15 mouse cellular contexts compared by ENCODE assay signal in the genomic region with DNA sequence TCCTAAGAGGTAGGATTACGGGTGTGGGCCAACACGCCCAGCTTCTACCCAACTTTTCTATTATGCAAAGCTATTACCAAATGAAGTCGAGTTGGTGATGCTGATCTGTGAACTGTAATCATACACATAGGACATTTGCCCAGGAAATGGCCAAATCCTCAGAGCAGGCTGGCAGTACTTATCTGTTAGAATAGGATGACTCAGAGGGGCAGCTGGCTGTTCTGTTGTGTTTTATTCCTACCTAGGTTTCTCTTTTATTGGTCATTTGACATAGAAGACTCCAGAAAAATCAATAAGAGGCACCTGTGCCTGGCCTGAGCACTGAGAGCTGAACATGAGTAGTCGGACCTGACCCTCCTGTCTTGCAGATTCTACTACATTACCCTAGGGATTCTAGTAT.
"Had no signal": no experiment of that assay in that cellular context is flagged by ENCODE, and none has a peak within 500 bp of the region (broad histone marks: within the 10 kb centered on the region; RNA-seq: fewer than 3 reads in every experiment).

No protein-coding gene starts in this region.

- H3K4me2 ChIP-seq: kidney, embryonic 15.5 days; limb, embryonic 12.5 days; liver, embryonic 12.5 days; lung, embryonic 15.5 days; midbrain, embryonic 12.5 days; neural tube, embryonic 13.5 days had no signal

- H3K27me3 ChIP-seq: kidney, embryonic 15.5 days; limb, embryonic 12.5 days; liver, embryonic 12.5 days; lung, embryonic 15.5 days; midbrain, embryonic 12.5 days; neural tube, embryonic 13.5 days had no signal

- DNase-seq: kidney, postnatal 14 days; layer of hippocampus, adult 9-11 months; layer of hippocampus, postnatal 36 days; lung, postnatal 14 days; retina, postnatal 1 day; right cerebral cortex, postnatal 4 days; thymus, postnatal 36 days had no signal

- H3K9me3 ChIP-seq: kidney, embryonic 15.5 days; limb, embryonic 12.5 days; lung, embryonic 15.5 days; midbrain, embryonic 12.5 days; neural tube, embryonic 13.5 days had no signal

- H3K4me3 ChIP-seq: kidney, embryonic 15.5 days; limb, embryonic 12.5 days; liver, embryonic 12.5 days; lung, embryonic 15.5 days; midbrain, embryonic 12.5 days; neural tube, embryonic 13.5 days had no signal

- ATAC-seq: liver, embryonic 12.5 days; midbrain, embryonic 16.5 days had no signal

- H3K9ac ChIP-seq: kidney, embryonic 15.5 days; limb, embryonic 12.5 days; liver, embryonic 12.5 days; lung, embryonic 15.5 days; midbrain, embryonic 12.5 days; neural tube, embryonic 13.5 days had no signal

- H3K4me1 ChIP-seq: kidney, embryonic 15.5 days; limb, embryonic 12.5 days; lung, embryonic 15.5 days; midbrain, embryonic 12.5 days had no signal

- H3K27ac ChIP-seq: kidney, embryonic 15.5 days; limb, embryonic 12.5 days; liver, embryonic 12.5 days; lung, embryonic 15.5 days; macrophage; midbrain, embryonic 12.5 days; neural tube, embryonic 13.5 days had no signal
